ENCODE assay signal across 15 mouse cellular contexts in the genomic region with DNA sequence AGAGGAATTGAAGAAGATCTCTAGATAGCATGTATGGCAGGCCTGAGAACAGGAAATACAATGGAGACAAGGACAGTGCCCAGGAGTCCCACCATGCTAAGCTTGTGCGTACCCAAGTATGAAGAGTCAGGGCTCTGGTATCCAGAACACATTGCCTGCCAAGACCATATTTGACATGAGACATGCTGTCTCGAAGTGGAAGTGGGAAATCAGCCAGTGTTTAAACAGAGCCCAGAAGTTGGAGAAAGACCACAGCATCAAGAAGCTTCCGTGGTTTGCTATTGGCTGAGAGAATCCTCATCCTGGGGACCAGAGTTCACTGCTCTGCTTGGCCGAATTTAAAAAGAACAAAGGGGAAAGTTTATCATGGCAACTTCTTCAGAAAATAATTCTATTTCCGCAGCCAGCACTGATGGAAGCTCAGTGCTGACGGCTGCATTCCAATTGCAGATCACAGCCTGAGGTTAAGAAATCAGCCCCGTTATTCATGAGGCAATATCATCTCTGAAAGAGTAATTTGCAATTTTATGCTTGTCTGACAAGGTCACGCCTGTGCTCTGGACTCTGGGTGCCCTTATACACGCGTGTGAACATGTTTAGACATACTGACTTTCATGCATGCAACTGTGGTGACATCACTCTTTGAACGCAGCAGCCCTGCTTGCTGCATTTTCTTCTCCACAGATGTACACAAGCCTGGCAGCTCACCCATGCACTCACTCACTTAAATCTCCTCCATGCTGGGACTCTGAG.
DNase-seq lines count a peak whose midpoint lies in the region; ATAC-seq and TF ChIP-seq lines count a peak whose summit lies in the region.
"Had no signal": no experiment of that assay in that cellular context is flagged by ENCODE, and none has a peak within 500 bp of the region (broad histone marks: within the 10 kb centered on the region; RNA-seq: fewer than 3 reads in every experiment).

No protein-coding gene starts in this region.

- no peak overlapping the region for H3K4me3 ChIP-seq in kidney, embryonic 15.5 days (replicated peaks)
- H3K4me3 ChIP-seq in heart, postnatal 0 days (ENCODE audit: low read depth, low read length), result no peak overlapping the region
- H3K4me3 ChIP-seq: gastrocnemius, adult 2 months; layer of hippocampus, adult 2 months; megakaryocyte, embryonic 14.5 days had no signal

- TF ChIP-seq EP300 in heart, postnatal 0 days (IDR thresholded peaks at IDR 0.05; ENCODE audit: low read depth), result no peak

- DNase-seq in kidney, adult 8-10 months, result peak; percentile 3 to 6
- DNase-seq in heart, postnatal 0 days (ENCODE audit: low spot score), result peak; percentile 14
- peak; percentile 23 for DNase-seq in kidney, postnatal 10 days
- peak; percentile 22 to 35 for DNase-seq in lung, postnatal 4 days
- no peak for DNase-seq in cerebellum, postnatal 10 days
- DNase-seq in gastrocnemius, adult 18-20 months (ENCODE audit: low spot score), result no peak
- DNase-seq: cerebellum, adult 11 months; gastrocnemius, adult 2 months; thymus, adult 2 months had no signal

- H3K4me1 ChIP-seq in kidney, embryonic 15.5 days, result no peaks in the 10 kb centered on the region
- H3K4me1 ChIP-seq in heart, postnatal 0 days (ENCODE audit: control insufficient read depth, insufficient read depth), result no peaks in the 10 kb centered on the region
- H3K4me1 ChIP-seq: megakaryocyte, embryonic 14.5 days had no signal

- no peak for TF ChIP-seq CTCF in heart, postnatal 0 days (IDR thresholded peaks at IDR 0.05; ENCODE audit: low read depth)

- H3K4me2 ChIP-seq in kidney, embryonic 15.5 days, result no peak overlapping the region
- H3K4me2 ChIP-seq in heart, postnatal 0 days (ENCODE audit: low read depth, low read length), result no peak overlapping the region
- H3K4me2 ChIP-seq: liver, embryonic 11.5 days had no signal

- no peaks in the 10 kb centered on the region for H3K36me3 ChIP-seq in kidney, embryonic 15.5 days
- H3K36me3 ChIP-seq in heart, postnatal 0 days (replicated peaks; ENCODE audit: control insufficient read depth, insufficient read depth, low read length), result no peaks in the 10 kb centered on the region

- WGBS in kidney, embryonic 15.5 days, result 67% methylated on average over 11 of the region's 11 CpGs
- 55% methylated on average over 11 of the region's 11 CpGs for WGBS in heart, postnatal 0 days

- no peaks in the 10 kb centered on the region for H3K27me3 ChIP-seq in kidney, embryonic 15.5 days
- no peaks in the 10 kb centered on the region for H3K27me3 ChIP-seq in heart, postnatal 0 days (ENCODE audit: control insufficient read depth, insufficient read depth, low read length)
- H3K27me3 ChIP-seq: megakaryocyte, embryonic 14.5 days had no signal

- H3K9ac ChIP-seq in kidney, embryonic 15.5 days, result no peak overlapping the region
- no peak overlapping the region for H3K9ac ChIP-seq in heart, postnatal 0 days (replicated peaks; ENCODE audit: low read depth, low read length)

- no peak overlapping the region for H3K27ac ChIP-seq in kidney, embryonic 15.5 days
- no peak overlapping the region for H3K27ac ChIP-seq in heart, postnatal 0 days (ENCODE audit: low read depth)
- H3K27ac ChIP-seq: gastrocnemius, adult 2 months; hindbrain, postnatal 0 days; layer of hippocampus, adult 2 months had no signal

- H3K9me3 ChIP-seq in kidney, embryonic 15.5 days (replicated peaks), result no peaks in the 10 kb centered on the region
- no peaks in the 10 kb centered on the region for H3K9me3 ChIP-seq in heart, postnatal 0 days (replicated peaks; ENCODE audit: control insufficient read depth, low read length)
- H3K9me3 ChIP-seq: megakaryocyte, embryonic 14.5 days had no signal

- ATAC-seq in kidney, embryonic 15.5 days (replicated peaks; ENCODE audit: low FRiP score), result no peak
- ATAC-seq in heart, postnatal 0 days (ENCODE audit: insufficient read depth, low read depth), result no peak
- ATAC-seq: forebrain, embryonic 14.5 days; hindbrain, postnatal 0 days had no signal

Comparison
In these comparisons a context has a peak if more than half of its experiments do, and no peak if none do; other contexts are left out.
1. DNase-seq: peak in kidney, adult 8-10 months (2 of 2), heart, postnatal 0 days (single experiment), kidney, postnatal 10 days (single experiment) and lung, postnatal 4 days (2 of 2); none in cerebellum, postnatal 10 days (0 of 2) and gastrocnemius, adult 18-20 months (single experiment).